Mouse (Mus musculus) 3T3-L1 (cell line): ENCODE measurements at regions not wholly inside any gene's neighbourhood (a gene's known extent, or its start where the extent isn't known, plus 50 kb on each side); places are given as distances from the start of the nearest gene placed in this dataset.

Experiments used
- DNase-seq: peaks from one replicate; pipeline ENCODE4 v3.0.0-alpha.2; 2015; ENCODE audit warnings: low read depth, low spot score

DNA sequence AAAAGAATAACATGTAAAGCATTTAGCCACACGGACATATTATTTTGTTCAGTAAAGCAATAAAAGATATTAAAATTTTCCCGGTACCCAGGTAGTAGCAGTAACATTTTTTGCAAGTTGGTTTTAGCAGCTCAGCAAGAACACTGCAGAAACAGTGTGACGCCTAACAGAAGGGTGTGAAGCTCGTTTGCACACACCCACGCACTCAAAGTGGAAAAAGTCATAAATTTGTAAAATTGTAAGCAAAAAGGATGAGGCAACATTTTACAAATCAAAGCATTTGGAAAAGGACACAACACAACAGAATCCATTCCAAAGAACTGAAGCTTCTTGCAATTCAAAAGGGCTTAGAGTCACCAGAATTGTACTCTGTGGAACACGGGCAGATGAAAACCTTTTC is 1053.6 kb upstream of the Celf2 start:
- no peak for DNase-seq

DNA sequence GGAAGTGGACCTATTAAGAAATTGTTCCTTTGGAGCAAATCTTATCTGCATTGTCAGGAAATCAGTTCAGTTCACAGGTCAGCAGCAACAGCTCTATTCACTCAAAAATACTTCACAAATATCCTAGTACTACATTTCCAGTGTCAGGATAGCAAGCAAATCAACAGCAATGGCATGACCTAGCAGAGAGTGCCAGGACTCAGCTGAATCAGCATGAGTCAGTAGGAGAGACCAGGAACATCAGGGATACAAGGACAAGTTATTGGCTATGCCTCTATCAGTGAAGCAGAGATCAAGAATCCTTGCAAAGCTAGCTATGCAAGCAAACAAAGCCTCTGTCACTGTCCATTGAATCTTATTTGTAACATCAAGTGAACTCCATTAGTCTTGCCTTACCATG is 1036.8 kb upstream of the Celf2 start:
- DNase-seq, result no peak

DNA sequence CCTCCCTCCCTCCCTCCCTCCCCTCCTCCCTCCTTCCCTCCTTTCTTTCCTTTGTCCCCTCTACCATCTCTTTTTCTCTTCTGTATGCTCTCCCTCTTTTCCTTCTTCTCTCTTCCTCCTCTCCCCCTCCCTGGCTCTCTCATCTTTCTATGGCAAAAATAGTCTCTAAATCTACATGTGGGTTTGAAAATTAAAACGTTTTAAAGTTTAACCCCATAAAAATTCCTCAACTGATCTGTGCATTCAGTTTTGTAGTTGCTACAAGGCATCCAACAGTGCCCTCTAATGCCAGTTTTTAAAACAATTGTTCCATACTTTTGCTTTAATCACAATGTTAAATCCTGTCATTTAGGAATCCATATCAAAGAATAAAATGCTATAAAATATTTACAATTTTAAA is 1027.5 kb upstream of the Celf2 start:
- DNase-seq, result peak; percentile 10

DNA sequence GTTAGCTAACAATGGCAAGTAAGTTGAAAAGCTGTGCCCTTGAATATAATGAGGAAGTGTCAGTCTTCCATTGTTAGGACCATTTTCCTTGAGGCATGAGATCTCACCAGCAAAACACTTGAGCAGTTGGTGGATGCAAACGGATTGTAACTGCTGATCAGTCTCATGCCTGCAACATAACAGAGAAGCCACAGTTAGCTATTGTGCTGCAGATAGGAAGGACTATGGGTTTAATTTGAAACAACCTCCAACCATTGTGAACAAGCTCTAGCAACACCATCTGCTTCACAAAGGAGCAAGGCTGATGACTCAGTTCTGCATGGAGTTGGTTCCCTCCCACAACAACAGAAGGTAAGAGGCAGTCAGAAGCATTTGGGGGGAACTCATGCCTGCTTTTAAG is 989.1 kb upstream of the Celf2 start:
- DNase-seq, result no peak

DNA sequence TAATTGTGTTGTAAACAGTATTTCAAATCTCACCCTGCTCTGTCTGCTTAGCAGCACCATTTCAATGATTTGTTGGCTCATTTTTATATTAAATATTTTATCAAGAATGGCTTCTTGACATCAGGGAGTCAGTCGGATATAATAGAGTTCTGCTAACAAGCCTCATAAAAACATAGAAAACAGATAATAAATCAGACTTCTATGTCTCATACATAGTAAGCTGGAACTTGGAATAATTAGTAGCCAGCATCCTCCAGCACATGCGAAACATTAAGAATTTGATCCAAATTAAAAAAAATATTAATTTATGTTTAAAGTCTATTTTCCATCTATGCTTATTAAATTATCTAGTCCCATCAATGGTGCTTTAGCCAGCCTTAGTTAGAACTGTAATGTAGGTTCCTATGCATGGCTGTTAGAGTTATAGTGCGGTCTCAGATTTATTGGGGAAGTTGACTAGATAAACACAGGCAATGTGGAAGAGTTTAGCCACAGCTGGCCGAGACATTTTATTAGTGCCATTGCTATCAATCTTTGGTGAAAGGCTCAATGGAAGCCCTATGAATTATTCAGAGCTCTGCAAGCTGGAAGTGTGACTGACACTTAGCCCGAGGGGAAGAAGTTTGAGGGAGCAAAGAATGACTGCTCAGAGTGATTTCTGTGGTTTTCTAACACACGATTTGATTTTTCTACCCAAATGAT is 968.6 kb upstream of the Celf2 start:
- DNase-seq, result no peak

DNA sequence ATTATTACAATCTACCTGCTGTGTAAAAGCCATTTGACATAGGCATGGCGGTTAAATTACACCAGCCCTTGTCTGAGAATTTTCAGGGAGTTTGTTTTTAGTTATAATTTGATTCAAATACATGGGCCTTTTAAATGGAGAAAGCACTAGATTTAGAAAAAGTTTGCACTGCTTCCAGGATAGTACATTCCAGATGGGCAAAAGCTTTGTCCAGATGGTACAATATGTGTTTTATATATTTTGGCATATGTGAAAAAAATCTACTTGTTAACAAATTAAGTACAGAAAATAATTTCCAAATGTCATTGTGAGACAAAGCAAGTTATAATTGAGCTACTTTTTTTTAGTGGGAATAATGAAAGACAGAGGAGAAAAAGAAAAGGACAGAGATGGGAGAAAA is 961.2 kb upstream of the Celf2 start:
- DNase-seq, result no peak

DNA sequence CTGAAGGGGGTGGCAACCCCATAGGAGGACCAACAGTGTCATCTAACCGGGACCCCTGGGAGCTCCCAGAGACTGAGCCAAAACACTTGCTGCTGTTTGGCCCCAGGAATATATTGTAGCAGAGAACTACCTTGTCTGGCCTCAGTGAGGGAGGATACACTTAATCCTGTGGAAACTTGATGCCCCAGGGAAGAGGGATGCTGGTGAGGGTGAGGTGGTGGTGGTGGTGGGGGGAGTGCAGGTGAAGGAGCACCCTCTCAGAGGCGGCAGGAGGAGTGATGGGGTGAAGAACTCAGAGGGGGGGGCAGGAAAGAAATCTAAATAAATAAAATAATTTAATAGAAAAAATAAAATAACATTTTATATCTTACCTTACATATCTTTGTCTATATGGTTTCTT is 959.6 kb upstream of the Celf2 start:
- DNase-seq, result no peak

DNA sequence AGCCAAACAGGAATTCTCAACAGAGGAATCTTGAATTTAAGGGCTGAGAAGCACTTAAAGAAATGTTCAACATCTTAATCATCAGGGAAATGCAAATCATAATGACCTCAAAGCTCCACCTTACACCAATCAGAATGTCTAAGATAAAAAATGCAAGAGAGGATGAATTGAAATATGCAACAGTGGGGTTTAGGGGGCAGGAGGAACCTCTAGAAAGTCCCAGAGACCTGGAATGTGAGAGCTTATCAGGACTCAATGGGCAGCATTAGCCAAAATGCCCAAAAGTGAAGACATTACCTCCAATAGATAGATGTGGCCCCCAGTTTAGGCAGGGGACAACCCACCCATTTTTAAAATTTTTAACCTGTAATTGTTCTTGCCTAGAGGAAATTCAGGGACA is 959.0 kb upstream of the Celf2 start:
- DNase-seq, result no peak

DNA sequence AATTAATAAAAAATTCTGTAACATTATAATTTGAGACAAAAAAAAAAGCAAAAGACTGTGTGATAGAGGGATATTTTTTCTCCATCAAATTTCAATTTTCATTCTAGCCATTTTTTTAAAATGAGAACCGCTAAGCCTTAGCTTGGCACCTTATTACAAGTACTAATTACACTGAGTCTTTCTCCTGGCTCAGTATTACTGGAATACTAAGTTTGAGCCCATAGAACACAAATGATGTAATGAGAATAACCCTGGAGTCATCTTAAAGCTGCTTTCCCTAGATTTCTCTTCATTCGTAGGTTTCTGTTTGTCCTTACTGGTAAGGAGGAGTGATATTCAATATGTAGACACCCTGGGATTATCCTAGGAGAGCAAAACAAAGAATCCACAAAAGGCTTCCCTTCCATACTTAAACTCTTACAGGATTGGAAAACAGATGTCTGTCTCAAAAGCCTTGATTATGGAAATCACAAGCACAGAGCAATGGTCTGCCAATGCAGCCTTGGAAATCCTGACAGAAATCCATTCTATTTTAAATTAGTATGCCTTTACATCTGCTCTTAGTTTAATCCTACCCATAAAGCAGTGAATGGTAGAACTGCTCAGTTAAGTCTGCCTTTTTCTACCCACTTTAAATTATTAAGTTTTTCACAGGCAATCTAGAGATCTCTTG is 958.3 kb upstream of the Celf2 start:
- DNase-seq, result no peak

DNA sequence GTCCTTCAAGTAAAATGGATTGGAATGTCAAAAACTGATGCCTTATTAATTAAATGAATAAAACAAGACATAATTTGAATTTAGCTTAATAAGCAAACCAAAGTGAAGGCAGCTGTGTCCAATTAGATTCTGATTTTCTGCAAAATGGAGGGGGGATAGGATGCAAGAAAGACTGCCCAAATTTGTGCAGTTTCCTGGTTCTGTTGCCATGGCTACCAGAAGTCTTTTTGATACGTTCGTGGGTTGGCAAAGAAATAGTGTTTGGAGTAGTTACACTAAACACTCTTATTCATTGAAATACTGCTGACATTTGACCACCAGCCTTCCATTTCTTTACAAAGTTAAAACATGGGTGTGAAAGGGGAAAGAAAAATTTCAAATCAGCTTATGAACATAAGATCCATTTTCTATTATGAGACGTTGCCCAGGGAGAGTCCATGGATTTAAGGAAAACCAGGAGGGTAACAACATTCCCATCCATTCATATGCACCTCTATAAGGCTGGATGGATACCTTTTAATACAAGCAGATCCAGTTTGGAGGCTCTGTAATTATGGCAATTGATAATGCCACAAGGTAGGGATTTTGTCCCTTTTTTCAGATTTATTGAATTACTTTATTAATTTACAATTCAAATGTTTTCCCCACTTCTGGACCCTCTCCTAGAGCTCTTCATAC is 943.3 kb upstream of the Celf2 start:
- DNase-seq, result no peak

DNA sequence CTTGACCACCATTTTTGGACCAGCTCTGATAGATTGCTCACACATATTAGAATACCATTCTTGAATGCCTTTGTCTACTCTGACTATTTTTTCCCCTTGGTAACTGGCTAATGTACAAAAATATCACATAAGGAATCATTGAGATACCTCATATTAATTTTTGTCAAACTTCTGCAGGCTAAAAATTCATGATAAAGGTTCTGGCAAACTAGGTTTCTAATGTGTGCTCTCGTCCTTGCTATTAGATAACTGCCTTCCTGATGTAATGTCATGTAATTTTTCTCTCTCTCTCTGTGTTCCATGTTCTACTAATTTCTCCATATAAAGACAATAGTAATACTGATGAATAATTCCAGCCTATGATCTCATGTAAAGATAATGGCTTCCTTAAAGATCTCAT is 931.9 kb upstream of the Celf2 start:
- no peak for DNase-seq

DNA sequence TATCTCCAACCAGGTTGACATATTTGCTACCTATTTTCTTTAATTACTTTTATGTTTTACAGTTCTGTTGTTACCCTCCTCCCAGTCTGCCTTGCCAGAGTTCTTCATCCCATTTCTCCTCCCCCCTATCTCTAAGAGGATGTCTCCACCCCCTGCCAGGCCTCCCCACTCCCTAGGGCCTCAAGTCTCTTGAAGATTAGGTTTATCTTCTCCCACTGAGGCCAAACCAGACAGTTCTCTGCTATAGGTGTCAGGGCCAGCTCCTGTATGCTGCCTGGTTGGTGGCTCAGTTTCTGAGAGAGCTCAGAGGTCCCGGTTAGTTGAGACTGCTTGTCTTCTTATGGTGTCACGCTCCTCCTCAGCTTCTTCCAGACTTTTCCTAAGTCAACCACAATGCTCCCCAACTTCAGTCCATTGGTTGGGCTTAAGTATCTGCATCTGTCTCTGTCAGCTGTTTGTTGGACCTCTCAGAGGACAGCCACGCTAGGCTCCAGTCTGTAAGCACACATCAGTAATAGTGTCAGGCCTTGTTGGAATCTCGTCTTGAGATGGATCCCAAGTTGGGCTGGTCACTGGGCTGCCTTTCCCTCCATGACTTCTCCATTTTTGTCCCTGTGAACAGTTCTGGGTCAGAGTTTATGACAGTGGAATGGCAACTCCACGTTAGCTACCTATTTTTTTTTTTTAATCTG is 920.4 kb upstream of the Celf2 start:
- DNase-seq, result no peak

DNA sequence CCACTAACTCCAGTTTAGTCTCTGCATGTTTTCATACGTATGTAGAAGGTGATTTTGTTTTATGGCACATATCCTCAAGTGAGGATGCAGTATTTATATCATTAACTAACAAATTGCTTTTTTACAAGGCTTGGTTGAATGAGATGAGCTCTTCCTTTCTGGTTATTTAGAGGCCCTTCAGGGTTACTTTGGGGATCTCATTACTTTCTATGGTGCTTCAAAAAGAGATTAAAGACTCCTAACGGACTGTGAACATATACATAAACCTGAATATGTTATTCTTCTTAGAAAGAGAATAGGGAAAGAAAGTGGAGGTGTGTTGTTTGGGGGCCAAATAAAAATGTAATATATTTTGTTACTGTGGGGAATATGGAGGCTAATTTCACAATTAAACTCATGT is 918.8 kb upstream of the Celf2 start:
- no peak for DNase-seq

DNA sequence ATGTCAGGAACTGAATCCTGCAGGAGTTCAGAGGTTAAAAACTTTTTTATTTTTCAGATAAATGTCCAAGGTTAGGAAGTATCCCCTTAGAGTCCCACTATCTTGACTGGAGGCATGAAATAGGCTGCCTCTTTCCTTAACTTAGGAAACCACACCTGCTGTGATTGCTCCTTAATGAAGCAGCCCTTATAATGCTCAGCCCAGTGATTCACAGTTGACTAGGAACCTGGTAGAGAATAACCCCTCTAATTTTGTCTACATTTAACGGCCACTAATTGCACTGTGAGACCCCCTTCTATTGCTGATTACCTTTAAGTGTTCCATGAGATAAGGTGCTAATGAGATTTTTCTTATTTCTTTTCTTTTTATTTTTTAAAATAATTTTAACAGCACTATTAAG is 918.4 kb upstream of the Celf2 start:
- DNase-seq, result no peak

DNA sequence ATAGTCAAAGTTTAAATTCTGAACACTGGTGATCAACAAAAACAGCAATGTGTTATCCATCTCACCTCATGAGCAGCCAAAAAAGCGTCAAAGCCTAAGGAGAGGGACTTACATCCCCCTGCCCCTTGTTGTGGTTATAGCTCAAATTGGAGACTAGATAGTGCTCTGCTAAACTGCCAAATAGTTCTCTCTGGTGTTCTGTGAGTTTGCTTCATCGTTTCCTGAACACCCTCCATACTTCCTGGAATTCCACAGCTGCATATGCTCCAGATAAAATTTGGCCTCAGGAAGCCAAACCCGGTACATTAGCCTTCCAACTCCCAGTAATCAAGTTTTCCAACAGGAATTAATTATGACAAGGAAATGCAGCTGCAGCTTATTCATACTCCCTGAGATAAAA is 906.6 kb upstream of the Celf2 start:
- no peak for DNase-seq

DNA sequence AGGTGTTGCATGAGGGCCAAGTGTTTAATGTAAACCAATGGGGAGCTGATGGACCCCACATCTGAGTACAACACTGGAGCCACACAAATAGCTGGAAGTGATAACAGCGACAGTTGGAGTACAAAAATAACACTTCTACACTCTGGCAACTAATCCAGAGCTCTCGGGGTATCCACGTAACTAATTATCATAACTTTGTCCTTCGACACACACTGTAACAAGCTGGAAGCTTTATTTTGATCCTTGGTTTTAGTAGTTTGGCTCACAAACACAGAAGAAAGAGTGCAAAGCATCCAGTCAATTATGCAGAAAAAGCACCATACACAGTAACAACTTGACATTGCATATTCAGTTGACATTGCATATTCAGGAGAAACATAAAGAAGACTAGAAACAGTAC is 884.8 kb upstream of the Celf2 start:
- DNase-seq, result no peak

DNA sequence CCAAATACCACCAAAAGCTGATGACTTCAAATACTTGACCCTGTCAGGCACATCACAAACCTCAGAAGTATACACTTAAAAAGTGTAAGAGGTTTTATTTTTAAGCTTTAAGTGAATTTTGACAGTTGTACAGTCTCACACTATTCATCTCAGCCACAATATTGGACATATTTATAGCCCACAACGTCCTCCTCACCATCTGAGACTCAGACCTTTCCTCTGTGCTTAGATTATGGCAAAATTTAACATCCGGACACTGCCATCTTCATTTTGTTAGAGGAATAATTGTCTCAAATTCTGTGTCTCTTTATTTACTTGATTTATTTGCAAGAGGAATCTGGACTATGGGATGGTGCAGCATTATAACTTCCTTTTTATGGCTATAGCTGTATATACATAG is 880.2 kb upstream of the Celf2 start:
- no peak for DNase-seq

DNA sequence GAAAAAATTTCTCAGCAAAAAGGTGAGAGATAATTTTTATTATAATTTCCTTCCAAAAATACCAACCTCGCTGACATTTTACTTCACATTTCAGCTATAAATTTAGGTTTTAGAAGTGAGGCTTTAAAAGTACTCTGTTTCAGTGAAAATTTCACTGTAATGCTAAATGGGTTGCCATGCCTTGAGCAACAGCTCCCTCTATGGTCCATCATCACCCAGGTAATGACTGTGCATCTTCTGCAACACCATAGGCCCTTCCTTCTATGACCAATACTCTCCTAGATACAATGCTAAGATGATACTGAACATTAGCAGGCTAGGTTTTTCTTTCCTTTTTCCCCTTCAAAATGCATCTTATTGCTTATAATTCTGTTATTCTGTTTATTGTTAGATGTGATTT is 870.9 kb upstream of the Celf2 start:
- DNase-seq, result peak; percentile 49

DNA sequence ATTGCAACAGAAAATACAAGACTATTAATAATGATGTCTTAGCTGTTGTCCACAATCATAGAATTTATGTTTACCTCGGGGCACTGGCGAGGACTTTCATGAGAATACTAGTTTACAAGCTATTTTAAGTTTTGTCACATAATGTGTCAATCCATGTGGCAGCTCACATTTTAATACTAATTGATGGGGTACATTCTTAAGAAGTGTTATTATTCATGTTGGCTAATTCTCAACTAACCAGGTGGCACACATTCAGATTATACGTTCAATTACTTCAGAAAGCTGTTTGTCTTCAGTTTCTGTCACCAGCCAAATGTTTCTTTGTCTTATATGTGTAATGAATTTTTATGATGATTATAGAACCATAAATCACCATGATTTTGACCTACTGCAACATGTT is 870.2 kb upstream of the Celf2 start:
- DNase-seq, result no peak

DNA sequence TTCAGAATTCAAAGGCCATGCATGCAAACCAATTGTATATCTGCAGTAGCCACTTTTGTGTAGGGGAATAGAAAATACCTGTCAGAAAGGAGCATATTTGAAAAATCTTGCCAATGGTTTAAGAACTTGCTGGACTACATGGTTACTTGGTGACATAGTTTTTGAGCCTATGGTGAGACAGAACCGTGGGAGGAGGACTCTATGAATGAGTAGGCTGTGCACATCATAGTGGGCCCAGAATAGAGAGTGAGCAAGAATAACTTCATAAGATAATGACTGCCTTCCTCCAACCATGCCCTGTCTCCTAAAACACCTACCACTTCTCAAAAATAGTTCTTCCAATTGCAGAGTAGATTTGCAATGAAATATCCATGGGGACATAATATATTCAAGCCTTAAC is 838.5 kb upstream of the Celf2 start:
- no peak for DNase-seq

DNA sequence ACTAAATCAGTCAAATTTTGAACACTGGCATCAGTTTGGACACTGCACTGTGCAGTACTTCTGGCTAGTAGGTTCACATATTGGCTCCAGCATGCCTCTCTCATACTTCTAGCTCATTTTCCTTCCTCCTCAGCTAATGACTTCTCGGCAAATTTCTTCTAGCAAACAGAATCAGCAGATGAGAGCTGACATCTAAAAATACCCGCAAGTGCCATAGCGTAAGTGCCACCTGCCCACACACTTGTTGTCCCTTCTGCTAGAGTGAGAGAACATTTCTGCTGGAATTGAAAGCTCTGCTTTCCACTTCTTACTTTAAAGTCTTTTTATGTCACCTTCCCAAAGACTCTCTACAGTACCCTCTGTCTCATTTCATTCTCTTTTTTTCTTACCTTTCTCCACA is 835.4 kb upstream of the Celf2 start:
- DNase-seq, result no peak

DNA sequence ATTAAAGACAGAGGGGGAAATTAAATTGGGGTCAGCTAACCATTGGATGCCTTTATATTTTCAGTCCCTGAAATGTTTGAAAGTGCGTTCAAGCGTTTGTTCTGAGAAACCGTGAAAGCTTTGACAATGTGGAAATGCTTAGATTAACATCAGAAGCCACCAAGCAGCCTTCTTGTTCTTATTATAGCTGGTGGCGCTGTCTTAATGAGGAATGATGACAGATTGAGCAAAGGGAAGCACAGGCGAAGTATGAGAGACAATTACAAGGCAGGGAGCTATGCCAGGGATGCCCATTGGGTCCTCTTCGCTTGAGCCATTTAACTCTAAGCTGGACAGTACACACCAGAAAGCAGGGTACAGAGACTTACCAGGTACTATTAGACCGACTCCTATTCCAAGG is 828.9 kb upstream of the Celf2 start:
- no peak for DNase-seq

DNA sequence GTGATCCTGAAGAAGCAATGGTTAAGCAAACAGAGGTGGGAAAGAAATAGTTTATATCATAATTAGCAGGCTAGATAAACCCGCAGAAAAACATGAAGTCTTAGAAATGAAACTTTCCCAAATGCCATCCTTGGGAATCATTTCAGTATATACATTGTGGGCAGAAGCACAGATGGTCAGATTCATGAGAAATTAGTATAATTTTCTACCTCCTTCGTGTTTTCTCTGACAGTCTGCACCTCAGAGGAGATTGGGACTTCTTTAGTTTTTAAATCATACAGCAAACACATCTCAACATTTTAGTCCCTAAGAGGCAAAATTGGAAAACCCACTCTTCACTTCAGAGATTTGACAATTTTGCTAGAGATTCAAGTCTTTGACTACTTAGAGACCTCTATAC is 786.6 kb upstream of the Celf2 start:
- no peak for DNase-seq
